Mouse (Mus musculus): ENCODE measurements around the gene Selenof.

Selenof gene

DNA sequence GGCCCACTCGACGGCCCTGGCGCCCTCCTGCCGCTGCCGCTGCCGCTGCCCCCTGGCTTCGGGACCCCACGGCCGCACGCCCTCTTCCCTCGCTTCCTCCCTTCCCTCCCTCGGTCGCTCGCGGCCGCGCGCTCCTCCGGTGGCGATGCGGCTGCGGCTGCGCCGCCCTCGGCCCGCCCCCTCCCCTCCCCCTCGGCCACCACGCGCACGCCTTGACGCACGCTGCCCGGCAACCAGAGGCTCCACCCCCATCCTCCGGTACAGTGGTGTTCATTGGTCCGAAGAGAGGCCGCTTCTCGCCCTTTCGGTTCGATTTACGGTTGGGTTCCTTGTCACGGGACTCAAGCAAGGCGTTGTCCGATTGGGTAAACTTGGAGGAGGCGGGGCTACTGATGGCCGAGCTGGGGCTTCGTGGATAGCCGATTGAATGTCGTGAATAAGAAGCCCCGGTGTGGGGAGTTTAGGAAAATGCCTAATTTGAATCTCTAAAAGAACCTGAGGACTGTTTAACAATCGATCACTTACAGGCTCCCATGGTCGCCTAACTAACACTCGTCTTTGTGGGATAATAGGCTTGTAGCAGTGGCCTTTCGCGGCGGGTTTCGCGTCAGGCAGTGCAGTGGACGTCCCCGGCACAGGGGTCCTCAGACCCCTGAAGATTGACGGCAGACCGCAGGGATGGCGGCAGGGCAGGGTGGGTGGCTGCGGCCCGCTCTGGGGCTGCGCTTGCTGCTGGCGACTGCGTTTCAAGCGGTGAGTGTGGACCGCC, at the start of gene Selenof, which contains the start of gene Hs2st1:
Selenof (plus strand) TSS at position 258 of the 769 bp plus-strand sequence.
Hs2st1 (minus strand) TSS at position 135 of the 769 bp plus-strand sequence.
- peak; percentile 100 for DNase-seq

DNA sequence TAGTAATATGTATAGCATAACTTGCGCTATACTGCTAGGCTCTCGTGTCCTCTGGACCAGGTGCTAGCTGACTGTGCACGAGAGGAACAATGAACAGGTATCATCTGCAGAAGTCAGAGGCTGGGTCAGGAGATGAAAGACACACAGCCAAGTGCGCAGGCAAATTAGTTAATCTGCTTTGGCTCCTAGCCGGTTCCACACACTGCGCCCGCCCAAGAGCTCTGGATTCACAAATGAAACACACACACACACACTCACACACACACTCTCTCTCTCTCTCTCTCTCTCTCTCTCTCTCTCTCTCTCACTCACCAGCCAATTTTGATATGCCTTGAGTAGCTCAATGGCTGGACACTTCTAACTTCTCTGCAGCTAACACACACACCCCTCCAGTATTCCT, 42.2 kb upstream of the Selenof start:
- DNase-seq = no peak

DNA sequence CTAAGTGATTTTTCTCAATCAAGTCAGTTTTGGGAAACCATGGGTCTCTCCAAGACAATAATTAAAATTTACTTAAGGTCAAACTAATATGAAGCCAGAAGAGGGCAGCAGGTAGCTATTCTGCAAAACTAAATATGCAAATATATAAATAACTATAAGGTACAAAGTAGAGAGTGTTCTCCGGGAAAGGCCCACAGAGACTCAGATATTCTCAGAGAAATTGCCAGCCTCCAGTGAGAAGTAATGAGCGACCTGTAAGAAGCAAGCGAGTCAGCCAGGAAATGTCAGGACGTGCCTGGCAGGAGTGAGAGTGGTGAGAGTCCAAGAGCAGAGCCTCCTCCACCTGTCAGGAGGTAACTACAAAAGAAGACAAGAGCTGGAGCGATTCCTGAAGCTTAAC, 39.1 kb upstream of the Selenof start:
- DNase-seq = no peak

DNA sequence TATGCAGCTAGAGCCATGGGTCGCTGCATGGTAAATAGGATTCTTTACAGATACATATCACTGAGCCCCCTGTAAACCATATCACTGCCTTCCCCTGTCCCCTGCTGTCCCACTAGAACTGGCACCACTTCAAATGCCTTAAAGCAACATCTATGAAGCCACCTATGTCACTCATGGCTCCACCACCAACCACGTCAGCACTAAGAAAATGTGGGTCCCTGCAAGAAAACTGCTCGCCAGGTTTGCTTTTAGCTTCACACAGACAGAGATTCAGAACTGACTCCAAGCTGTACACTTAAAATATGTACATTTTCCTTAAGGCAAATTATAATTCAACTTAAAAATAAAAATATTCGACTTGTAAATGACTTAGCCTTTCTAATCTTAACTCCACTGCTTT, 35.0 kb upstream of the Selenof start:
- no peak for DNase-seq

DNA sequence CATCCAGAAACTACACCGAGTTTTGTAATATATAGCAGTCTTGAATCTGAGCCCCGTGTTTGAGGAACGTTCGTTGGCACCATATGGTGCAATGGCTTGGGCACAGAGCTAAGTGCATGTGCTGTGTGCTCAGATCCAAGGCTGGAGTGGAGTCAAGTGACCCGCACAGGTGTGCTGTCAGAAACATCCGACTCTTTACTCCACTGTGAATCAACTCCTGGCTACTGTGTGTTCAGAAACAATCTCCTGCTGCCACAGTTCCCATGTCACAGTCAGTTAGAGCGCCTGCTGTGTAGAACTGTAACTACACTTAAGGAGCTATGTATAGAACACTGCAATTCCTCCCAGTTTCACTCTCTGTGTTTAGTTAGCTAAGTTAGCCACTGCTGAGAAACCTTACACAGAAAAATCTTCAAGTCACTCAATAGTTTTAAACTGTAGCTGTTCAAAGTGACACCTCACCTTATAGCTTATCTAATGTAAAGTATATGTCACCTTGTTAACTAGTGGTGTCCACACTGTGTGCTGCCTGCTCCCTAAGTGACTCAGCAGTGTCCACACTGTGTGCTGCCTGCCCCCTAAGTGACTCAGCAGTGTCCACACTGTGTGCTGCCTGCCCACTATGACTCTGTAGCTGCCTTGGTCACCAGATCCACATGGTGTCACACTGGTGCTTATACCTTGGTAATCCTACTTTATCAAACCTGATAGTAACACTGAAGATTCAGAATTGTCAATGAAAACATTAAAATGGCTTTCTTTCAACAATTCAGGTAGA, 32.8 kb upstream of the Selenof start:
- no peak for DNase-seq

DNA sequence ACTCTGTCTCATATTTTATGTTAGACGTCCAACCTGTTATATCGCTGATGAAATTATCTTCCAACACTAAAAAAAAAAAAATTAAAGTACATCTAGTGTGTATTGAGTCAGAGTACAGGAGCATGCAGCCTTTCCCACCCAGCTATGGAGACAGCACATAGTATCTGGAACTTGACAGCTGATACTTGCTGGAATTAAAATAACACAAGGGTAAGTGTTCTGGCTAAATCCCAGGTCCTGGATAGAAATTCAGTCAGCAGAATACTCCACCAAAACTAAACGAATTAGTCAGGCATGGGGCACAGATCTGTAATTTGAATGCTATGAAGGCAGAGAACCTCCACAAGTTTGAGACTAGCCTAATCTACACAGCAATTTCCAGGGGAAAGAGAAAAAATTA, 31.1 kb upstream of the Selenof start:
- DNase-seq = no peak

DNA sequence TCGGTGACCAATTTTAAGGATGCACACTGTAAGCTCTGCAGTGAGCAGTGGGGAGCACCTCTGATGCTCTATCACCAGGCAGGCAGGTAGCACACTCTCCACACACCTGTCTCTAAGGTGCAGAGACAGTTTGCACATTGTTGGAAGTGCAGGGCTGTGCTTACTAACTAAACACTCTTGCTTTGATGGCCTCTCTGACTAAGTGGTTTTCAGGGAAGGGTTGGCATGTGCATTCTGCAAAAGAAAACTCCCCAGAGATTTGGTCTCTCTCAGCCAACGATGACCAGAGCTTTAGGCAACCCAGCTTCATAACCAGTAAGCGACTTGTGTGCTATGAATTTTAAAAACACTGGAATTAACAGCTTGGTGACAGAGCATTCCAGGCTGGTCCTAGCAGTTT, 29.3 kb upstream of the Selenof start:
- DNase-seq = no peak

DNA sequence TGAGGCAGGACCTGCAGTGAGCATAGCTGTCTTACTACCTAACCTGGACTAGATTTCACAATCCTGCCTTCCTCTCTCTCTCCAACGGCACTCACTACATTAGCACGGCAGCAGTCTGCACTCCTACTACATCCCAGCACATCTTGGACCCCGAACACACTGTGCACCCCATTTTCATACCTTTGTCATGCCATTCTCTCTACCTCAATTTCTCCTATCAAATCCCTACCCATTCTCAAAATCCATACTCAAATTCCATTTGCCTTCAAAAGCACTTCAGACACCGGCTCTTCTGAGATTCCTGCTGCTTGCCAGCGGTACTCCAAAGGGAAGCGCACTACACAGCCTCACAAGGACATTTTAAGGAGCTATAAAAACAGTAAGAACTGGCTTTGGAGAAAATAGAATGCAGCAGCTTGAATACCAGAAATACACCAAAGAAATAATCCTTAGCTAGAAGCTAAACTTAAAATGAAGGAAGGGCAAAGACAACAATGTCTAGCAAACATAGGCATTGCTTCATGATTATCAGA, 28.1 kb upstream of the Selenof start:
- DNase-seq = no peak

DNA sequence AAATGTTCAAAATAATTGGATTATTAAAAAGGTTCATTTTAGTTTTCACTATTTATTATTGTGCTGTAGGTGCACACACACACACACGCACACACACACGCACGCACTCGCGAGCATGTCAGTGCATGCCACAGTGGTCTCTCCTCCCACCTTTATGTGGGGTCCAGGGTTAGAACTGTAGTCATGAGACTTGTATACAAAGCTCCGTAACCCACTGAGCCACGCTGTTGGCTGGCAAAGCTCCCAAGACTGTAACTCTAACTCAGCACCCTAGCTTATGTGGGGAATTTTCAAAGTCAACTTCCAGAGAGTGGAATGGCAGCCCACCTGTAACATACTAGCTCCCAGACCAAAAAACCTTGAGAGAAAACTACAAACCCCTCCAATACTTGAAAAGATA, 25.0 kb upstream of the Selenof start:
- no peak for DNase-seq

DNA sequence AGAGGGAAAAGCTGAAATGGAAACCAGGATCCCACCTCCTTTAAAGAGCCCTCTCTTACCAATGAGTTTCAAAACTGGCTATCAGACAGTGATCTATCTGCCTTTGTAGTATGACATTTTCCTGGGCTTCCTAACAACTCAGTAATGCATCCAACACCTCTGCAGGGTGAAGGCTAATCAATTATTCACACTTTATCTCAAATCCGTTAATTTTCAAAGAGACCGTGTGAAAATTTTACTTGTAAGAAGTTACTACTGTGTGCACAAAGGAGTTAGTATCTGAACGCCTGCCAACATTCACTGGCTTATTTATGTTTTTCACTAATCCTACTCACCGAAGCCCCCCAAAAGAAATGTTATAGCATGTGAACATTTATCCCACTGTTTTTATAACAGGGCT, 24.3 kb upstream of the Selenof start:
- no peak for DNase-seq

DNA sequence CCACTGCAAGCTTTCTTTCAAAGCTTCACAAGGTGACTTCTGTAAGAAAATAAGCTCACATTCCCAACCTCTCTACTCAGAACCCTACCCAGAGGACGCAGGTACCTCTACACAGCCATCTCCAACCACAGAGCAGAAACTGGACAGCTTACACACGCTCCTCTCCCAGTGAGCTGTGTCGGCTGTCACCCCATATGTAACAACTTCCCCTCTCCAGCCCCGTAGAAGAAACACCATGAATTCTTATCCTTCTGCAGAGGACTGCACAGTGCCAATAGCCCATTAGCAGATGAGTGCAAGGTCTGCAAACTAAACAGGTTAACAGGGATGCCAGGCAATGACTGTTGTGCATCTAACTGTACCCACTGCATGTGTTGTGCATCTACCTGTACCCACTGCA, 23.6 kb upstream of the Selenof start:
- DNase-seq = no peak

DNA sequence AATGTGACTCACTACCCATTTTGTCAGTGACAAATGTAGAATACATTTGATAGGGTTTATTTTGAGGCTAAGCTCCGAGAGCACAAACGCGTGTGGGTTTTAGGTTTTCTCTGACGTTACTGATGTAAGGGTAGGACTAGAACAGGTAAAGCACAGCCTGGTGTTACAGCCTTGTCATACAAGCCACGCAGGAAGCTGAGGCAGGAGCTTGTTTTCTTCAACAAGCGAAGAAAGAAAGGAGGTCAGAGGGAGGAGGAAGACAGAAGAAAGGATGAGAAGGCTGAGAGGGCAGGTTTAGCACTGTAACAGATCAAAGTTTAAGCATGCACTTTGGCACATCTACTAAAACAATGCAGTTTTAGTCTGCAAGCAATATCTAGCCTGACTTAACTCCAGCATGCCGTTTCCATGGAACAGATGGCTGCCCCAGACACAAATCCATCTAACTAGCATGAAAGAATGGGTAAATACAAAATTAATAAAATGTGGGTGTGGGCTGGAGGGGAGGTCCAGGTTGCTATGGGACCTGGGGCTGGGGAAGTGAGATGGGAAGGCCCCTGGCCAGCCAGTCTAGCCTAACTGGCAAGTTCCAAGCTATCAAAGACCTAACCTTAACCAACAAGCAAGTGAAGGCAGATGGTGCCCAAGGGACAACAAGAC, 21.8 kb upstream of the Selenof start:
- no peak for DNase-seq

DNA sequence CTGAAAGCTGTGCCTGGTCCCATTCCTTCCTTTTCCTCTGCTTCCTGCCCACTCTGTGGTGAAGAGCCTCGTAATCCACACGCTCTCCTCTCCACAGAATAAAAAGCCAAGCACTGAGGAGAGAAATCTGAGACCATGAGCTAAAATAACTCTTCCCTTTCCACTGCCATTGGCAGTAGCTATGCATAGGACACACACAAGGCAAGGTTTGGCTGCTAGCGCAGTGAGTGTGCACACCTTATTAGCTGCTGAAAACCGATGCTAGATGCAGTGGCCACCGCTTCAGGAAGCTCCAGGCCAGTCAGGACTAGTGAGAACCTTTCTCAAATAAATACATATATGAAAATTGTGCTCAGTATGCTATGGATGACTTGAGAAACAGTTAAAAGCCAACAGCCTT, 20.1 kb upstream of the Selenof start:
- DNase-seq = no peak

DNA sequence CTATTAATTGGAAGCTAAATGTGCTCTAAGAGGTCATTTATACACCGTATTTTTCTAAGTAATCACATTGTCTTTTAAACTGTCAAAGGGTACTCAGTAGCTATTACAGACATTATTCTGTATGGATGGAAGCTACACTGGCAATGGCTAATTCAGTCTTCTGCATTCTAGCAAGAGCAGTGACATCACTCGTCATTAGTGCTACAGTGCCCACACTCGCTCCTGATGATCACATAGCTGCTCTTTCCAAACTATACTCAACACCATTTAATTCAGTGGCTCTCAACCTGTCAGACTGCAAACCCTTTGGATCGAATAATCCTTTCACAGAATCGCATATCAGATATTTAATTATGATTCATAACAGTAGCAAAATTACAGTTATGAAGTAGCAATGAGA, 19.4 kb upstream of the Selenof start:
- DNase-seq = peak; percentile 41

DNA sequence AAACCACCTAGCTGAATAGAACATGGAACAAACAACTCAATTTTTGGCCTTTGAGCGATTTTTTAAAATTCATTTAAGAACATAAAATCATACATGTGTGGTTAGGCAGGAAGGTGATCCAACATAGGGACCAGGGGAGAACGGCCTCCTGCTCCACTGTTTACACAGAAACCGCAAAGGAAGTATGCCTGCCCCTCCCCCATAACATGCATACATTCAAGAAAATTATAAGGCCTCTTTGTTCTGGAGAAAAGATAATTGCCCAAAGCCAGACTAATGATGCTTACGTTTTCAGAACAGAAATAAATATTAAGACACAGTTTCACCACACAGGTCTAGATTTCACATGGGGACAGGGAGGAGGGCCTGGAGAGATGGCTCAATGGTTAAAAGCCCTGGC, 18.7 kb upstream of the Selenof start:
- DNase-seq = peak; percentile 52

DNA sequence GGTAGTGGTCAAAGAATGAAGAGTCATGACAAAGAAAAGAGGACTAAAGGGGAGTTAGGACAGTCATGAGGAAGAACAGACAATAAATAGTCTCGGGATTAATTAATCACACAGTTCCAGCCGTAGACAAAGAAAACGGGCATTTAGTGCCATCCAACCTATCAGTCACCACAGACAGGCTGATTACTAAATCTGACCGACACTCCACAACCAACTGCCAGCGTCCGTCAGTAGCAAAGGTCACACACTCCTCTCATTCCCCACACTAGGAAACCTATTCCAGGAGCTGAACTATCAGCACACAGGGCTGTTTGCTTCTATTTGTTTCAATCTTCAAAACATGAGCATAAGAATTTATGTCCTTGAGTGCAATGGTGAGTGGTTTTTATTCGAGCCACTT, 16.2 kb upstream of the Selenof start:
- peak; percentile 51 for DNase-seq

DNA sequence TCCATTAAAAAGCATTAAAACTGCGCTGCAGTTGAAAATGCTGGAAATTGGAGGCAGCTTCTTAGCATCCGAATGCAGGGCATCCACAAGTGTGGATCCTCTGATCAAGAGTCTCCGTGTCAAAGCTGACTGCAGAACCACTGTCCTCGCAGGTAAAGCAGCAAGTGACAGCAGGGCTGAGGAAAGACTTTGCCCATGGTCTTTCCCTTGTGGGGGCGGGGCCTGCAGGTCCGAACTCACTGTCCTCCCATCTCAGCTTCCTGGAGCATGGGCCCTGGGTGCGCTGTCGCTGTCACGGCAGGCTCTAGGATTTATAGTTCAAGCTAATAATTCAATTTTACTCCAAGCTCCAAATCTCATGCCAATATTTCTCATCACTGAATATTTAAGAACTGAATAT, 15.6 kb upstream of the Selenof start:
- no peak for DNase-seq

DNA sequence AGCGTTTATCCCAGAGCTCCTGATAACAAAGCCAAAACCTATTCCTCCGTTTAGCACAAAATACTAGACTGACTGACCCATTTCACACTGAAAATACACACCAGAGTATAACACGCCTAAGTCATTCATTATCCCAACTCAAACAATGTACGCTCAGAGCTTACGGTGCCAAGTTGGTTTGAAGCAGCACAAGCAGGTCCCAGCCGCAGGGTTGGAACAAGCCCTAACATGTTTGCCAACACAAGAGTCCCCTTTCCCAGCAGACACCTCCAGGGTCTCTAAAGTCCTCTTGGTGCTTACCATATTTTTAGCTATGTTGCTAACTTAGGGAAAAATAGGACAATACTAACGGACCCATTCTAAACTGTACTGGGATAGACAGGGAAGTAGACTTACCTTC, 15.0 kb upstream of the Selenof start:
- no peak for DNase-seq

DNA sequence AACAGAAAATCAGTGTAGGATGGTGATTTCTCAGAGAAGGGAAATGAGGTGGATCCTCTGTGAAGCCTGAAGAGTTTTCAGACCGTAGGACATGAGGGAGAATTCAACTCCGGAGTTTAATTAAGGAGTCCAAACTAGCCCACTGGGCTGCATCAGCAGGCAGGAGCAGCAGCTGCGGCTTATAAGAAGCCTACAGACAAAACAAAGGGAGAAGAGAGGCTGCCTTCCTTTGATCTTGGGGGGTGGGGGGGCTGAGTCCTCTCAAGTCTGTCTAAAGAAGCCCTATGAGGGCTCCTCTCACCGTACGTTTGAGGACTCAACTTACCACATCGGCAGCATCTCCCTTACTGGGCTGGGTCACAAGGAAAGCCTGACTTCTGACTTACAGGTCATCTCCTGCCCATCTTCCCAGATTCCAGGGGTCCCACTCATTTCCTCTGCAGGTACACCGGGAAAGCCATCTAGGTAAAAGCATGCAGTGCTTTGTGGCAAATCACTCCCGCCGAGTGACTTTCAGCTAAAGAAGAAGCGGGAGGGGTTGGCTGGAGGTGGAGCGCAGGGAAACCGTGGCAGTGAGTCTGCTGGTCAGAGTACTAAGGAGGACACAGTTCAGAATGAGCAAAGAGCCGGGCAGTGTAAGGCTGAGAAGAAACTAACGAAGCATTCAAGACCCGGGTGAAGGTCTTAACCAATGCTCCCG, 13.3 kb upstream of the Selenof start:
- DNase-seq = peak; percentile 54

DNA sequence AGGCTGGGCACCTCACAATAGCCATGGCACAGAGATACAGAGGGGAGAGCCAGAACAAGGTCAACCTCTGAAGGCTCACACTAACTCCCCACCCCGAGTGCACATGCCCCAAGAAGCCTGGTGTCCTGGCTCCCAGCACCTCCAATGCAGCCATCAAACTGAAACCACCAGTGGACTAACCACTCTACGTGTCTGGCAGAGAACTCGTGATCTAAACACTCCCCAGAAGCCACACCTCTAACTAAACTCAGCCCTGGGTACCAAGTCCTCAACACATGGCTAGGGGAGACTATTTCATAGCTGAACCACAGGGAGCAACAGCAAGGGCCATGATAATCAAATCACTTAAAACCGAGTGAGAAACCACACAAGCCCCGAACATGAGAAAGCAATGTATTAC, 11.8 kb upstream of the Selenof start:
- DNase-seq = no peak

DNA sequence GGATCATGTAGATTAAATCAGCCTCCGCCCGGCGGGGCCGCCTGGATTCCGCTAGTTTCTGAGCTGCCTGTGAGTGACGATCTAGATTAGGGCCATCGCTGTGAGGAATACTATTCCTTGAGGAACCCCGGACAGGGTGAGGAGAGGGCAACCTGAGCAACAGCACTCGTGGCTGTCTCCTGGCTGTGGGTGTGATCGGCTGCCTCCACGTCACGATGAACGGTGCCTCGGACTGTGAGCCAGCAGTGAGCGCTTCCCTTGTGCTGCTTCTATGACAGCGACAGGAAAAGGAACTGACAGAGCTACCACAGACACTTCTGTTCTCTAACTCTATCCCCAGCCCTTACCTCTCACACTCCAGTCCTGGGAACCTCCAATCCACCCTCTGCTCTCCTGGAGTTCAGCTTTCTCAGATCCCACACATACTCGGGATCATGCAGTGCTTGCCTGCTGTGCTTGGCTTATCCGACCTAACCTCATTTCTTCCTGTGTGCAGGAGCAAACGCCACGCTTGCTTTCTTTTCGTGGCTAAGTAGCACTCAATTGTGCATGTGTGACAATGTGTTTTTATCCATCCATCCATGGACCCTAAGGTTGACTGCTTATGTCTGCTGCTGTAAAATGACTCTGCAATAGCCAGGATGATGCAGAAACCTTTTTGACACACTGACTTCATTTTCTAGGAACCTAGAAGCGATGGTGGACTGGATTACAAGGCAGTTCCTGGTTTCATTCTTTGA, 8.4 kb upstream of the Selenof start:
- DNase-seq = peak; percentile 50

DNA sequence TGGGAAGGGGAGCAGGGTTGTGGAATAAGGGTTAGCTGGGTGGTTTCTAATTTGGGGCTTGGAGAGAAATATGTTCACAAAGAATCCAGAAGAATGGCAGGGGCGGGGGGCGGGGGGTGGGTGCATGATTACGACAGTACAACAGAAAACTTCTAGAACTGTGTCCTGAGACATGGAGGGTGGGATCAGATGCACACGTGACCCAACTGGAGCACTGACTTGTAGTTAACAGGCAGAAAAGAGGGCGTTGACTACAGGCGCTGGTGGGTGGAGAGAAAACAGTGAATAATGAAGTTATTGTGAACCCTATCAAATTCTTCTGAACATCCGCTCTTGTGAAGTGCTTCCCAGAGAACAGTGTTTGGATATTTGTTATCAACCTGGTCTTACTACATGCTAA, 6.2 kb upstream of the Selenof start:
- no peak for DNase-seq
